Mouse (Mus musculus) bone marrow, adult 2 months (tissue): Measurements from ENCODE around the gene Elavl2.

ENCODE experiments used
- CTCF ChIP-seq: fragments of 200-500 bp; IDR thresholded peaks from 2 replicates; pipeline ENCODE4 v1.5.1; 2011; ENCODE audit warnings: low read length, control low read depth; ENCODE audit not compliant: control insufficient read depth, insufficient read depth
- POLR2A ChIP-seq: fragments of 200-500 bp; IDR thresholded peaks from 2 replicates; pipeline ENCODE4 v1.6.1; 2011; ENCODE audit warnings: low read depth, mild to moderate bottlenecking, control low read depth, low read length, borderline replicate concordance; ENCODE audit not compliant: control insufficient read depth

GRCm38 (mm10) chr4:91399510-91400196 lies 932 bp downstream of the Elavl2 start:
- no peak for TF ChIP-seq CTCF
- TF ChIP-seq POLR2A, result no peak
